Mouse (Mus musculus): ENCODE results near the gene Tmem69.

The Tmem69 gene

DNA sequence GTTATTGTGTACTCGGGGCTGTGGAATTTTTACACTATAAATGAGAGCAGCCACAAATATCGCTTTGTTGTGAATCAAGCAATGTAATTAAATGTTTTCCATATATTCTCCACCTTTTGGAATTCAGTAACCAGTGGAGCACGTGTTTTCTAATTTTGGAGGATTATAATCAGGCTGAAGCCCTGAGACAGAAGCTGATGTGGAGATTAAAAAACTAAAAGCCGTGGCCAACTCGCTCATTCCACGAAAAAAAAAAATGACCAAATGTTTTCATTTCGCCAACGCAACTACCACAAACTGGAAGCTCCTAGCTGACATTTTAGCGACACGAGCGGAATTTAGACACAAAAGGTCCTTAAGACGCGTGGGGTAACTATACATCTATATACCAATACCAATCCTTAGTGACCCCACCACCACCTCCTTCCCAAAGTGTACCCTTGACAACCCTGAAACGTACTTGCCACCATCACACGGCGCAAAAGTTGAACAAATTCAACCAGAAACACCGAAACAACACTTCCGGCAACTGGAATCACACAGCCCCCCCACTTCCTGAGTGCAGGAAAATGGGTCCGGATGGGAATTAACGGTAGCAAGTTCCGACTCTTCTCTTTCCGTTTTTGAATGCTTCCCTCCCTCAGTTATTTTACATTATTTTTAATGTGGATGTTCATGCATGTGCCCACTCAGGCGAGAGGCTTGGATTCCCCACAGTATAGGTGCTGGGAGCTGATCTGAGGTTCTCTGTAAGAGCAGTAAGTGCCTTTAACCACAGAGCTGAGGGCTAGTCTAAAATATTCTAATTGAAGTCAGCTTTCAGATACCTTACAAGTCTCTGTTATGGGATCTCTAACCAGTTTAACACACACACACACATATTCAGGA, at the start of gene Tmem69:
Tmem69 (minus strand) TSS at position 524 of the 888 bp plus-strand sequence.
- DNase-seq: peak; percentile 71

DNA sequence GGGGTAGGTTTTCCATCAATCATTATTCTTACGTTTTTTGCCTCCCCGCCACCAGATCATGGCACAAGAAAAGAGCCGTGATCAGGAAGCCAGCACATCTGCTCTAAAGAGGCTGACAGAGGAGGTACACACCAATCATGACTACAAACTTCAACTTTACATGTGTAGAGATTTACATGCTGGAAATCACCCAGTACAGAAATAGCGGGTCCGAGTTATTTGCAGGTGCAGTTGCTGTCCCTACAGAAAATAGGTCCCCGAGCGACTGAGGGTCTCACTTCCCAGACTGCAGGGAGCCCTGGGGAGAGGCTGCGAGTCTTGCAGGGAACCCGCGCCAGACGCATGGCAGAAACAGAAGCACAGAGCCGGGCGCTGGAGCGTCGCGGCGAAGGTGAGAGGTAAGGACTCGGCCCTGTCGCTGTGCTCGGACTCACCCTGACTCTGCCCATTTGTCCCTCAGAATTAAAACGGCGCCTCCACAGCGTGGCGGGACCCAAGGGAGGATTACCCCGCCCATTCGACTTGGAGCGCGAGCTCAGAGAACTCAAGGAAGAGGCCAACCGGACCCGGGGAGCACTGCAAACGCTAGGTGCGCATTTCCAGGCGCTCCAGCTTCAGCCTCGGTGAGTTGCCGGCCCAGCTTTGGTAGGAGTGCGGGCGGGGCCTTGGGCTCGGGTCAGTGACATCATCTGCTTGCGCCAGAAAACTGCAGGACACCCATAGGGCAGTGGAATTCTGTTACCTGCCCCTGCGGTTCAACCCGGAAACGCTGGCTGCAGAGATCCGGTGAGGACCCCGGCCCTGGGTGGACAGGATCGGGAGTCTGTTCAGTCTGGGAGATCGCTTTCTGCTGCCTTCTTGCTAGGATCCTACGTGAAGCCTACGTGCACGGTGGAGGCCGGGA, 41.5 kb upstream of the Tmem69 start:
- DNase-seq: peak; percentile 92

DNA sequence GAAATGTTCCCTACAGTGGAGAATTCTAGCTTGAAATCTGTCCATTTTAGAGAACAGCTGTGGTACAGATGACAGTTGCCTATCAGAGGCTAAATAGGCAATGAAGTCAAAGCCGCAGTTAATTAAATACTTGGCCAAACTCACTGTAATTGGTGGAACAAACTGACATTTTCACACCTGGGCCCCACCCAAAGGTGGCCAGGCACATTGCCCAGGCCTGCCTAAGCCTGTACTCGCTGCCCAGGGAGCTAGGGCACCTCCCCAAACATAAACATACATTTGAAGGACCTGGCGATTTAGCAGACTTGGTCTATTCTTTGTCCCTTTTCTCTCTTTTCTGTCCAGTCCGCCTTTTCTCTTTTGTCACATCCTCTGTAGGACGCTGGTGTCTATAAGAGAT, 40.6 kb upstream of the Tmem69 start, which contains the start of gene Ccdc17:
Ccdc17 (plus strand) TSS at position 276 of the 400 bp plus-strand sequence.
- peak; percentile 22 for DNase-seq

DNA sequence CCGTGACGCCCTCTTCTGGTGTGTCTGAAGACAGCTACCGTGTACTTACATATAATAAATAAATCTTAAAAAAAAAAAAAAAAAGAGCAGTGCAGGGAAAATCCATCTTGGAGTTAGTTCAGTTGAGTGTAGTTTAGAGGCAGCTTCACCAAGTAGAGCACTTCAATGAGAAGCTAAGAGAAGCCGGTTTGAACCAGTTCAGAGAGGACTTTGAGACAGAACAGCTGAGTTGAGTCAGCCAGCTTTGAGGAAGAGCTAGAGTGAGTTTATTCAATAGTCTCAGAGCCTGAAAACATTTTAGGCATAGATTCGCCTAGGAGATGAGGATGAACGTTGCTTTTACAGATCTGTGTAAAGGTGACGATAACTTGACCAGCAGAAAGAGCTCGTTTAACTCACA, 40.1 kb upstream of the Tmem69 start:
- DNase-seq: no peak

DNA sequence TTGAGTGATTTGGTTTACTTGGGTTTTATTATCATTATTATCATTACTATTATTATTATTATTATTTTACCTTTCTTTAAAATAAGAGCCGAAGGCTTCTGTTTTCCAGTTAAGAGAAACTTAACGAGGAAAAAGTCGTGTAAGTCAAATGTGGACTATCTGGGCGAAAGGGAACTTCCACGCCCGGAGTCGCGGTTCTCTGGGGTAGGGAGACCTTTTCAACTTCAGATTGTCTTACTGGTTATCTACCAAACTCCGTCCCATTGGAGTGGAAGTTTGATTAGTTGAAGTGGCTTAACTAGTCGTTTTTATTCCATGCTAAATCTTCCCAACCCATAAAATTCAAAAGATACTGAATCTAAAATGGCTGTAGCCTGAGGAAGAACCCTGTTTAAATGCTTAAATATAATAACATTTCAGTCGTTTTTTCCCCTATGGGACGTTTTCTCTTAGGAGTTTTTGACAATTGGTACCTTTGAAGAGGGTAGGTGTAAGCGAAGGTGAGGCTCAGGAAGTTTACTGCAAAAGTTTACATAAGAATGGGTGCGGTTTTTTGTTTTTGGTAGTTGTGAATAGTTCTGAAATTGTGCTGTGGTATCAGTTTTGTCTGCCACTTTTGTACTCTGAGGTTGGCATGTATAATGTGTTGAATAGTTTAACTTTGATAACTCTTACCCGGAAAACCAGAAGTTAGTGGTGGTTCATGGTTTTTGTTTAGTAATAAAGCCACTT, 2.6 kb upstream of the Tmem69 start:
- DNase-seq: no peak

DNA sequence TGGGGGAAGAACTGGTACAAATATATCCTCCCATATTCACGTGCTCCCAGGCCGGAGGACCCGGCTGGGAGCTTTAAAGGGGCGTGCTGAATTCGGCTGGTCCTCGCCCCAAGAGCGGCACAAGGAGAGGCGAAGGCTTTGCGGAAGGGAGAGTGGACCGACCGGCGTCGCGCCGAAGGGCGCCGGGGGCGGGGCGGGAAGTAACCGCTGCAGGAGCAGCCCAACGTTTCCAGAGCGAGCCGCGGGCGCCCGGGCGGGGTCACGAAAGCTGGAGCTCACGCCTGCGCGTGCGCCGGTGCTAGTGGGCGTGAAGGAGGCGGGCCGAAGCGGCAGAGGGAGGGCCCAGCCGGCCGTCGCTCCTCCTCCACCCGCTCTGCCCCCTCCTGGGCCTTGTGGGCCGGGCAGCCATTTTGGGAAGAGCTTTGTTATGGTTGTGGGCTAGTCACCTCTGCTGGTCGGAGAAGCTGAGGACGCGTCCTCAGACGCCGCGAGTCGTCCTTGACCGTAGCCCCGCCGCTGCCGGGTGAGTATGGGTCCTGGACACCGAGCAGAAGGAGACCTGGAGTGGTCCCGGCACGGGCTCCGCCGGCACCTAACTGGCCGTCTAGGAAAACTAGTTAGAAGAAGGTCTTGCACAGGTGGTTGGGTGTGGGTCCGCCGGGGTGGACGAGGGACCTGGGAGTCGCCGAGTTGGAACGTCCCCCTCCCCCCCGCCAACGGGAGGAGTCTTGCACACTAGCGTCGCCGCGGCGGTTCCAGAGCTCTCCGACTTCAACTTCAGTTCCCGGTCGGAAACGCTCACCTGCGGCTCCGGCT, 1.8 kb upstream of the Tmem69 start, which contains the start of gene Gpbp1l1:
Gpbp1l1 (plus strand) TSS at position 353 of the 816 bp plus-strand sequence.
- DNase-seq: peak; percentile 97

DNA sequence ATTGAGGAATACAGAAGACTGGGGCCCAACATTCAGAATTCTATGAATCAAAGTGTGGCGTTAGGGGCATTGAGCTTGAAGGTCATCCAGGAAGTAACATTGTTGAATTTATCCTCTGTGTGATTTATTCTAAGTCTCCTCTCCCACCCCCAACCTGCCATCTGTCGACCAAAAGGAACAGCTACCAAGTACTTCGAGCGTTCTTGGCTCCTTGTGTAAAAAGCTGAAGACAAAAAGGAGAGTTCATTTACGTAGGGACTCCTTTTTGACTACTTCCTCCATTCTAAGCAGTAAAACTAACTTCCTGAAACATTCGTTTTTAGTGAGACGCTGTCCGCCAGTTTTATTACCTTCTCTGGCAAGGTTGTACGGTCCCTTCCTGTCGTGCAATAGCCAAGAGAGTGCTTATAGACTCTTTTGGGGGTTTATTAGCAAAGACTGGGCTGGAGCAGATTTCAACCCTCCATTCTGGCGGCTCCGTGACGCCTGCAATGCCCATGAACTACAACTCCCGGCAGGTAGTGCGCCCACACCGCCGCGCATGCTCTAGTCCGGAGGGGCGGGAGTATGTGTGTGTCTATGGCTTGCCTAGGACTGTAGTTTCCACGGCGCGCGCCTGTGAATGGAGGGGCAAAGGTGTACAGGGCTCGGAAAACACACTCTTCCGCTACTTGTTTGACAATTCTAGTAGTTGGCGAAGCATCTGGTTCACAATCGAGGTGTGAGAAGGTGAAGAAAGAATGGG, 997 bp upstream of the Tmem69 start:
- peak; percentile 94 for DNase-seq

DNA sequence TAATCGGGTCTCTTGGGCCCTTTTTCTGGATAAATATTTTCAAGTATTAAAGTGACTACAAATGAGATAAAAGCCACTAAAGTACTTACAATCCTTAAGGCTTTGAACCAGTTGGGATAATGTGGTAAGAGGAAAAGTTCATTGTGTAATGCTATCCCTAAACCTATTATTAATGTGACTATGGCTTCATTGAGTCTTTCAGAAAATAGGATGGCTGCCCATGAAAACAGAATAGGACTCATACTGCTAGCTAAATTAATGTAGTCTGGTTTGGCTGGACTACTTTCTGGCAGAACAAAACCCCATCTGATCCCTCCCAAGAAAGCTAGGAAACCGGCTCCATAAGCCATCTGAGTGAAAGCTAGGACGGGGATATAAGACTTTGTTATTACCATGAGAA, 2.7 kb downstream of the Tmem69 start:
- no peak for DNase-seq

DNA sequence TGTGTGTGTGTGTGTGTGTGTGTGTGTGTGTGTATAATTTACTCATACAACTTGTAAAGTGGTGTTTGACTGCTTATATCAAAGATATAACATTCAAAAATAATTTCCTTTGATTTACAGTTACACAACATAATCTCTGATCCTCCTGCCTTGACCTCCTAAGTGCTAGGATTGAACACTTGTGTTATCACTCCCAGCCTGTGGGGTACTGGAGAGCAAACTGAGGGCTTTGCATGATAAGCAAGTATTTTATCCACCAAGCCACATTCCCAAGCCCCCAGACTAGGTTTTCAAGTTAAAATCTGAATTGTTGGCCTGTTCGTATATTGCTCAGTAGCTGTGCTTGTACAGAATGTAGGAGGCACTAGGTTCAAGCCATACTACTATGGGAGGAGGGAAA, 5.3 kb downstream of the Tmem69 start:
- no peak for DNase-seq

DNA sequence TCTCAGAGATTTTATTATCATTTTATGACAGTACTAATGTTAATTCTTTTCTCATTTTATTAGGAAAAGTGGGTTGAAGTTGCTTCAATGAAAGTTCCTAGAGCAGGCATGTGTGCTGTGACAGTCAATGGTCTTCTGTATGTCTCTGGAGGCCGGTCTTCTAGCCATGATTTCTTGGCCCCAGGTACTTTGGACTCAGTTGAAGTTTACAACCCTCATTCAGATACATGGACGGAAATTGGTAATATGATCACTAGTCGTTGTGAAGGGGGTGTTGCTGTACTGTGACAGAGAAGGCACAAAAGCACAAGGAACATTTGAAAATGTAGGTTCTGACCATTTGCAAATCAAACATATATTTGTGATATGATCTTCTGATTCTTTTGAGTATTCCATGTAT, 18.0 kb downstream of the Tmem69 start:
- DNase-seq: no peak

DNA sequence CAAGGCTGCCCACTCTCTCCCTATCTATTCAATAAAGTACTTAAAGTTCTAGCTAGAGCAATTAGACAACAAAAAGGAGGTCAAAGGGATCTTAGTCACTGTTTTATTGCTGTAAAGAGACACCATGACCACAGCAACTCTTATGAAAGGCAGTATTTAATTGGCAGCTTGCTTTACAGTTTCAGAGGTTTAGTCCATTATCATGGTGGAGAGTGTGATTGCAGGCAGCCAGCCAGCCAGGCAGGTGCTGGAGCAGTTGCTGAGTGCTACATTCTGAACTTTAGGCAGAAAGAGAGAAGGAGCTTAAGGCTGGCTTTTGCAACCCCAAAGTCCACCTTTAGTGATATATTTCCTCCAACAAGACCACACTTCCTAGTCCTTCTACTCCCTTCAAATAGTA, 19.4 kb downstream of the Tmem69 start:
- DNase-seq: no peak

DNA sequence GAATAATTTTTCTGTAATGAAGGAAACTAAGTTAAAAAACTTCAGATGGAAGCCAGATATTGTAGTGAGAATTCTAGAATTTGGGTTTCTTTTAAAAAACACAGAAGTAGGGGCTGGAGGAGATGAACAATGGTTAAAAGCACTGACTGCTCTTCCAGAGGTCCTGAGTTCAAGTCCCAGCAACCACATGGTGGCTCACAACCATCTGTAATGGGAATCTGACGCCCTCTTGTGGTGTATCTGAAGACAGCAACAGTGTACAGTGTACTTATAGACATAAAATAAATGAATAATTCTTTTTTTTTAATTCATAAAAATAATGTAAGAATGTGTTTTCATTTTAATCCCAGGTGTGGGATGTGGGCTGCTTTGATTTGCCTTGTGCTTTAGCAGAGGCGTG, 24.6 kb downstream of the Tmem69 start:
- no peak for DNase-seq

DNA sequence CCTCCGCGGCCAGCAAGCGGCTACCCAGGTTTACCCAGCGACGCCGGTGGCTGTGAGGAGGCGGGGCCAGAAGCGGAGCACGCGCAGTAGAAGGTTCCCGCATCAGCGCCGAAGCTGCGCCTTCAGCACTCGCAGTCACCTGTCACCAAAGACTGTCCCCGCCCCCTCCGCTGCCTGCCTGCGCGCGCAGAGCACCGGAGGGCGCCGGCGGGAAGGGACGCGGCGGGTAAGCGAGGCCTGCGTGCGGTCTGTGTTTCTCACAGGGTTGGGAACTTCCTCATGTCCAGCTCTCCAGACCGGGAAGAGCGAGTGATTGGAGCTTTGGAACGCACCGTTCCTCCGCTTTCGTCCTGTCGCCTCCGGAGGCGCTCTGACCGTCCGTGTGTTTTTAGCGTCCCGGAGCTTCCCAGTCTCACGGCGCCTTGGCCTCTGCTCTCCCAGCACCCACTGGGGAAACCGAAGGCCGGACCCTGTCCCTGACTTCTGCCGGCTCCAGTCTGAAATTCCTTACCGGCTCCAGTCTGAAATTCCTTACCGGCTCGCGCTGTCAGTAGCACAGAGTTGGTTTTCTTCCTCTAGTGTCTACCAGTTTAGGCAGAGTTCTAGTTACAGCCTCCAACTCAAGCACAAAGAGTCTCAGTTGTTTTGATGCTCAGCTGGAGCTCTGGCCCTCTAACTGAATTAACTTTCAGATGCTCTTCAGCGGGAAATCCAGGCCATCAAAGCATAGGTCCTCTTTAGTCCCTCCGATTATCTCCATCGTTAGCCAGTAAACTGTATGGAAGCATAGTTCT, 48.1 kb downstream of the Tmem69 start, which contains the start of gene Ipp:
Ipp (plus strand) TSS at position 125 of the 794 bp plus-strand sequence.
- DNase-seq: peak; percentile 97

DNA sequence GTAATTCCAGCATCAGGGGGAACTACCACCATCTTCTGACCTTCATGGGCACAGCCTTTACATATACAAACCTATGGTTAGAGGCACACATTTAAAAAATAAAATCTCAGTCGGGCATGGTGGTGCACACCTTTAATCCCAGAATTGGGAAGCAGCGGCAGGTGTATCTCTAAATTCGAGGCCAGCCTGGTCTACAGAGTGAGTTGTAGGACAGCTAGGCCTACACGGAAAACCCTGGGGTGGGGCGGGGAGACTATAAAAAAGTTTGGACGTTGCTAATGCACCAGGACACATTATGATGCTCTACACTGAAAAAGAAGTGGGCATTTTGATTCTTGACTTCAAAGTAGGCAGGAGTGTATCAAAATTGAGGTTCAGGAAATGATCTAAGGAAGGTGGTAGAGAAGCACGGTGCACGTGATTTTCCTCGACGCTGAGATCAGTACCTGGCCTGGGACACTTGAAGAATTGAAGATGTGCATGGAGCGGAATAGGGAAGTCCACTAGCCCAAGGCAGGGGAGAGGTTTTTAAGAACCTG, 48.8 kb downstream of the Tmem69 start:
- no peak for DNase-seq
